Comparison of ENCODE assay signal across 8 mouse cellular contexts in the genomic region with DNA sequence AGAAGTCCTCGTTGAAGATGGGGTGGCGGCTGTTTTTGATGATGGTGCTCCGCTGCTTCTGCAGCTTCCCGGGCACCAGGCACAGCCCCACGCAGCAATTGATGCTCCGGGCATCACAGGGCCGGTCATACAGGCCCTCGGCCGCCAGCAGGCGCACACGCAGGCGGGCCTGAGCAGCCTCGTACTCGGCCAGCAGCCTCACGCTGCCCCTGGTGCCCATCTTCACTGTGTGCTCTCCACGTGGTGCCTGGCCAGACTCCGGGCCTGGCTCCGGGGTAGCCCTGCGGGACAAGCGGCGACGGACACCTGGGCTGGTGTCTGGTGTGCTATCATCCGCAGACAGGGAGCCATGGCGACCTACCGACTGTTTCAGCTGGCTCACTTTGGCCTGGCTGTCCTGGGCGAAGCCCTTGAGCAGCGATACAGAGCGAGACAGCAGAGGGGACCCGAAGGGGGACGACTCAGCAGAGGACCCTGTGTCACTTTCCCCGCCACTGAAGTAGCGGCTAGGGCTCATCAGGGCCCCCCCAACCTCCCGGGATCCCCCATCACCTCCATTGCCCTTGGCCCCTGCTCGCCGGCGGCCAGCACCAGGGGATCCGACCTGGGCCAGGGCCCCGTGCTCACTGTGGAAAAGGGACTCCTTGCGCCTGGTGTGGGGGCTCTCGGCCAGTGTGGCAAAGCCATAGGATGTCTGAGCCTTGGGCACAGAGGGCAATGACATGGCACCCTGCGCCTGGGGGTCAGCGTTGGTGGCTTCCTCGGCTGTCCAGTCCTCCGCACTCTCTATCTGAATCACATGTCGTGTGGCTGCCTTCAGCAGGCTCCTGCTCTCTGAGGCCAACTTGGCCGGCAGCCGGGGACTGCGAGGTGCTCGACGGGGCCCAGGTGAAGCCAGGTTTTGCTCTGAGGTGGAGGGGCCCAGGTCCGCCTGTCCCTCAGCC. TPM values are rescaled to one million over a fixed set of nuclear protein-coding genes. Genes with fewer than 3 reads are reported as not detected.
DNase-seq lines count a peak whose midpoint lies in the region; ATAC-seq and TF ChIP-seq lines count a peak whose summit lies in the region.

No protein-coding gene starts in this region.

- H3K4me3 ChIP-seq in kidney, adult 2 months (ENCODE audit: insufficient read depth, low read depth, low read length) = no peak overlapping the region
- peak overlapping the region; percentile 24 for H3K4me3 ChIP-seq in heart, embryonic 15.5 days

- peak overlapping the region; percentile 1; the same call in 1 of the 2 replicates for H3K9ac ChIP-seq in heart, embryonic 15.5 days

- no peaks in the 10 kb centered on the region for H3K4me1 ChIP-seq in kidney, adult 2 months (ENCODE audit: control insufficient read depth, insufficient read depth, low read length)
- H3K4me1 ChIP-seq in heart, embryonic 15.5 days (replicated peaks) = peaks cover 23% of the 10 kb centered on the region

- peak; percentile 43; the same call in 1 of the 2 replicates for ATAC-seq in heart, embryonic 15.5 days (replicated peaks; ENCODE audit: insufficient number of reproducible peaks, insufficient read depth, low FRiP score, low read depth)
- peak; percentile 37; the same call in 1 of the 2 replicates for ATAC-seq in megakaryocyte progenitor cell, adult 5-6 weeks (replicated peaks; ENCODE audit: poor library complexity)

- H3K9me3 ChIP-seq in heart, embryonic 15.5 days (replicated peaks) = no peaks in the 10 kb centered on the region

- no peaks in the 10 kb centered on the region for H3K36me3 ChIP-seq in kidney, adult 2 months (ENCODE audit: control insufficient read depth, insufficient read depth, low read length)
- no peaks in the 10 kb centered on the region for H3K36me3 ChIP-seq in heart, embryonic 15.5 days

- WGBS in kidney, adult 2 months = 17% methylated on average over 51 of the region's 51 CpGs
- 8% methylated on average over 51 of the region's 51 CpGs for WGBS in heart, embryonic 15.5 days

- TF ChIP-seq CTCF in kidney, adult 2 months (conservative IDR thresholded peaks at IDR 0.05; ENCODE audit: insufficient read depth, insufficient read length, low read depth, low read length) = peak; percentile 29; the same call in 1 of the 2 replicates

- no peak overlapping the region for H3K27ac ChIP-seq in kidney, adult 2 months (ENCODE audit: insufficient read depth, low read depth, low read length)
- no peak overlapping the region for H3K27ac ChIP-seq in heart, embryonic 15.5 days

- H3K4me2 ChIP-seq in heart, embryonic 15.5 days = peak overlapping the region; percentile 46

- peaks cover 2% of the 10 kb centered on the region; the same call in 1 of the 2 replicates for H3K27me3 ChIP-seq in kidney, adult 2 months (replicated peaks; ENCODE audit: control insufficient read depth, insufficient read depth, low read length)
- peaks cover 48% of the 10 kb centered on the region for H3K27me3 ChIP-seq in heart, embryonic 15.5 days

- no peak for DNase-seq in kidney, adult 2 months
- DNase-seq in kidney, adult 9 months = no peak
- peak; percentile 27 to 48 for DNase-seq in cerebellum, postnatal 36 days
- no peak for DNase-seq in frontal cortex, postnatal 36 days (ENCODE audit: low spot score in 2 of 2)
- no peak for DNase-seq in gastrocnemius, postnatal 4 days (ENCODE audit: low spot score in 2 of 2)
- DNase-seq in left cerebral cortex, adult 9 months (ENCODE audit: low spot score in 2 of 2) = no peak

- TF ChIP-seq POLR2A in kidney, adult 2 months (IDR thresholded peaks at IDR 0.05; ENCODE audit: low read depth, low read length) = no peak

RNA-seq across cellular contexts. Expression of gene C2cd4c, which starts 1.4 kb away (rescaled TPM):
- polyA plus RNA-seq in kidney, adult 2 months (2012; rRNA removed) = 0.03 and 0.07 TPM in 2 replicates
- polyA plus RNA-seq in heart, embryonic 15.5 days (2015; fragmentation: Nextera tagmentation; extraction: Ambion mirVana) = not detected in 2 replicates
- not detected in 2 replicates for total RNA-seq in megakaryocyte progenitor cell, adult 5-6 weeks (2015)
- total RNA-seq in megakaryocyte progenitor cell, adult 5-6 weeks (2017) = not detected in 2 replicates
- under 1 TPM; 0.07 to 0.13 TPM for total RNA-seq in gastrocnemius, postnatal 4 days (2021)

RNA-seq across cellular contexts. Expression of gene Shc2, which starts 25.3 kb away (rescaled TPM):
- polyA plus RNA-seq in kidney, adult 2 months (2012; rRNA removed) = 0.97 and 1.6 TPM in 2 replicates
- polyA plus RNA-seq in heart, embryonic 15.5 days (2015; fragmentation: Nextera tagmentation; extraction: Ambion mirVana) = 2.0 and 3.9 TPM in 2 replicates
- not detected in 2 replicates for total RNA-seq in megakaryocyte progenitor cell, adult 5-6 weeks (2015)
- not detected in 2 replicates for total RNA-seq in megakaryocyte progenitor cell, adult 5-6 weeks (2017)
- 1 to 10 TPM; 5.8 to 5.9 TPM for total RNA-seq in gastrocnemius, postnatal 4 days (2021)

RNA-seq across cellular contexts. Expression of gene Theg, which starts 25.3 kb away (rescaled TPM):
- 0.05 TPM in 1 of 2 replicates, not detected in the other for polyA plus RNA-seq in kidney, adult 2 months (2012; rRNA removed)
- not detected in 2 replicates for polyA plus RNA-seq in heart, embryonic 15.5 days (2015; fragmentation: Nextera tagmentation; extraction: Ambion mirVana)
- not detected in 2 replicates for total RNA-seq in megakaryocyte progenitor cell, adult 5-6 weeks (2015)
- not detected in 2 replicates for total RNA-seq in megakaryocyte progenitor cell, adult 5-6 weeks (2017)
- not detected for total RNA-seq in gastrocnemius, postnatal 4 days (2021)

RNA-seq across cellular contexts. Expression of gene Odf3l2, which starts 33.1 kb away (rescaled TPM):
- polyA plus RNA-seq in kidney, adult 2 months (2012; rRNA removed) = 0.17 TPM in 1 of 2 replicates, not detected in the other
- polyA plus RNA-seq in heart, embryonic 15.5 days (2015; fragmentation: Nextera tagmentation; extraction: Ambion mirVana) = not detected in 2 replicates
- not detected in 2 replicates for total RNA-seq in megakaryocyte progenitor cell, adult 5-6 weeks (2015)
- total RNA-seq in megakaryocyte progenitor cell, adult 5-6 weeks (2017) = not detected in 2 replicates
- not detected for total RNA-seq in gastrocnemius, postnatal 4 days (2021)

RNA-seq across cellular contexts. Expression of gene Madcam1, which starts 51.9 kb away (rescaled TPM):
- polyA plus RNA-seq in kidney, adult 2 months (2012; rRNA removed) = 0.44 TPM in 1 of 2 replicates, not detected in the other
- polyA plus RNA-seq in heart, embryonic 15.5 days (2015; fragmentation: Nextera tagmentation; extraction: Ambion mirVana) = 1.4 and 1.9 TPM in 2 replicates
- not detected in 2 replicates for total RNA-seq in megakaryocyte progenitor cell, adult 5-6 weeks (2015)
- total RNA-seq in megakaryocyte progenitor cell, adult 5-6 weeks (2017) = not detected in 2 replicates
- total RNA-seq in gastrocnemius, postnatal 4 days (2021) = under 1 TPM in 1 of 2 experiments, not detected in 1; 0.39 TPM

Comparison
In these comparisons a context has a peak if more than half of its experiments do, and no peak if none do; other contexts are left out.
1. DNase-seq: peak in cerebellum, postnatal 36 days (2 of 2); none in kidney, adult 2 months (single experiment), kidney, adult 9 months (single experiment), frontal cortex, postnatal 36 days (0 of 2), gastrocnemius, postnatal 4 days (0 of 2) and left cerebral cortex, adult 9 months (0 of 2).
2. RNA of gene Shc2, which starts 25.3 kb away (total RNA-seq): 5.8 to 5.9 TPM in gastrocnemius, postnatal 4 days; not detected in megakaryocyte progenitor cell, adult 5-6 weeks; every median in the first group is over 4 times any median in the second.